Mouse (Mus musculus): Measurements from ENCODE around the gene Dzip1.

- TF ChIP-seq CTCF (IDR thresholded peaks at IDR 0.05; ENCODE audit: low read depth), result no peak
- TF ChIP-seq EP300 (optimal IDR thresholded peaks at IDR 0.05), result no peak
Measured at GRCm38 (mm10) chr14:118836145-118836544, 89.1 kb downstream of the Dzip1 start.

All from stomach, postnatal 0 days (tissue).